Comparison of ENCODE assay signal across 7 mouse cellular contexts in the genomic region with DNA sequence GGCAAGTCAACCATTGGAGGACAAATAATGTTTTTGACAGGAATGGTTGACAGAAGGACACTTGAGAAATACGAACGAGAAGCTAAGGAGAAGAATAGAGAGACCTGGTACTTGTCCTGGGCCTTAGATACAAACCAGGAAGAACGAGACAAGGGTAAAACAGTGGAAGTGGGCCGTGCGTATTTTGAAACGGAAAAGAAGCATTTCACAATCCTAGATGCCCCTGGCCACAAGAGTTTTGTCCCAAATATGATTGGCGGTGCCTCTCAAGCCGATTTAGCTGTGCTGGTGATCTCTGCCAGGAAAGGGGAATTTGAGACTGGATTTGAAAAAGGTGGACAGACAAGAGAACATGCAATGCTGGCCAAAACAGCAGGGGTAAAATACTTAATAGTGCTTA. TPM values are rescaled to one million over a fixed set of nuclear protein-coding genes. Genes with fewer than 3 reads are reported as not detected.
DNase-seq lines count a peak whose midpoint lies in the region; ATAC-seq and TF ChIP-seq lines count a peak whose summit lies in the region.

No protein-coding gene starts in this region.

- H3K4me1 ChIP-seq in neural tube, embryonic 11.5 days (ENCODE audit: control insufficient read depth, insufficient read depth, low read length), result 0 out of 2 replicates have a peak, but pooled peaks cover 4% of the 10 kb centered on the region
- H3K4me1 ChIP-seq in forebrain, postnatal 0 days (ENCODE audit: insufficient read depth), result 0 out of 2 replicates have a peak, but pooled peaks cover 7% of the 10 kb centered on the region
- no peaks in the 10 kb centered on the region for H3K4me1 ChIP-seq in liver, postnatal 0 days (ENCODE audit: insufficient read depth)

- no peak overlapping the region for H3K27ac ChIP-seq in neural tube, embryonic 11.5 days (ENCODE audit: low read depth, low read length)
- H3K27ac ChIP-seq in forebrain, postnatal 0 days (ENCODE audit: low read depth, low read length), result no peak overlapping the region
- H3K27ac ChIP-seq in liver, postnatal 0 days (ENCODE audit: low read depth), result no peak overlapping the region

- no peaks in the 10 kb centered on the region for H3K9me3 ChIP-seq in neural tube, embryonic 11.5 days (ENCODE audit: control insufficient read depth, low read length)
- no peaks in the 10 kb centered on the region for H3K9me3 ChIP-seq in forebrain, postnatal 0 days (ENCODE audit: low read length)
- no peaks in the 10 kb centered on the region for H3K9me3 ChIP-seq in liver, postnatal 0 days (ENCODE audit: low read length)

- TF ChIP-seq CTCF in forebrain, postnatal 0 days (IDR thresholded peaks at IDR 0.05; ENCODE audit: low read depth), result no peak
- TF ChIP-seq CTCF in liver, postnatal 0 days (IDR thresholded peaks at IDR 0.05; ENCODE audit: low read depth), result no peak

- no peak for TF ChIP-seq EP300 in liver, postnatal 0 days (IDR thresholded peaks at IDR 0.05; ENCODE audit: low read depth)

- H3K4me3 ChIP-seq in neural tube, embryonic 11.5 days (ENCODE audit: low read depth, low read length), result peak overlapping the region; percentile 54
- H3K4me3 ChIP-seq in forebrain, postnatal 0 days (ENCODE audit: low read depth, low read length), result peak overlapping the region; percentile 57
- peak overlapping the region; percentile 54; the same call in 1 of the 2 replicates for H3K4me3 ChIP-seq in liver, postnatal 0 days (ENCODE audit: low read depth, low read length)

- H3K27me3 ChIP-seq in neural tube, embryonic 11.5 days (ENCODE audit: control insufficient read depth, insufficient read depth, low read length), result no peaks in the 10 kb centered on the region
- no peaks in the 10 kb centered on the region for H3K27me3 ChIP-seq in forebrain, postnatal 0 days (ENCODE audit: insufficient read depth, low read length)
- H3K27me3 ChIP-seq in liver, postnatal 0 days (ENCODE audit: insufficient read depth, low read length), result peaks cover 23% of the 10 kb centered on the region; the same call in 1 of the 2 replicates

- peak overlapping the region; percentile 46 for H3K4me2 ChIP-seq in neural tube, embryonic 11.5 days (ENCODE audit: low read depth)
- peak overlapping the region; percentile 46 for H3K4me2 ChIP-seq in forebrain, postnatal 0 days (ENCODE audit: low read depth)
- H3K4me2 ChIP-seq in liver, postnatal 0 days (ENCODE audit: low read depth, low read length), result peak overlapping the region; percentile 71

- H3K9ac ChIP-seq in neural tube, embryonic 11.5 days (ENCODE audit: low read length), result no peak overlapping the region
- peak overlapping the region; percentile 72; the same call in 1 of the 2 replicates for H3K9ac ChIP-seq in forebrain, postnatal 0 days
- no peak overlapping the region for H3K9ac ChIP-seq in liver, postnatal 0 days (replicated peaks)

- ATAC-seq in neural tube, embryonic 11.5 days (ENCODE audit: insufficient read depth, low FRiP score, low TSS enrichment), result no peak
- no peak for ATAC-seq in forebrain, postnatal 0 days
- ATAC-seq in liver, postnatal 0 days, result no peak

- no peaks in the 10 kb centered on the region for H3K36me3 ChIP-seq in neural tube, embryonic 11.5 days (ENCODE audit: control insufficient read depth, insufficient read depth, low read length)
- H3K36me3 ChIP-seq in forebrain, postnatal 0 days (ENCODE audit: insufficient read depth), result no peaks in the 10 kb centered on the region
- no peaks in the 10 kb centered on the region for H3K36me3 ChIP-seq in liver, postnatal 0 days (replicated peaks; ENCODE audit: insufficient read depth, low read length)

- WGBS in neural tube, embryonic 11.5 days, result 56% methylated on average over 8 of the region's 8 CpGs
- WGBS in forebrain, postnatal 0 days, result 61% methylated on average over 8 of the region's 8 CpGs
- WGBS in liver, postnatal 0 days (ENCODE audit: insufficient replicate concordance), result 60% methylated on average over 8 of the region's 8 CpGs

- no peak for DNase-seq in neural tube, embryonic 11.5 days (ENCODE audit: low spot score)
- DNase-seq in neural tube, embryonic 10.5 days (ENCODE audit: extremely low spot score, low spot score), result no peak
- no peak for DNase-seq in forebrain, postnatal 0 days
- DNase-seq in liver, postnatal 0 days, result no peak
- no peak for DNase-seq in right cerebral cortex, postnatal 14 days
- DNase-seq in urinary bladder, postnatal 36 days (ENCODE audit: low spot score in 2 of 2), result no peak
- no peak for DNase-seq in lung, adult 18-20 months

RNA-seq across cellular contexts. Expression of a gene that starts 1.0 kb away (rescaled TPM):
- polyA plus RNA-seq in neural tube, embryonic 11.5 days (2014; fragmentation: Nextera tagmentation; extraction: Ambion mirVana), result 9.7 and 11.0 TPM in 2 replicates
- 11.8 and 14.2 TPM in 2 replicates for total RNA-seq in forebrain, postnatal 0 days (2014; rRNA removed)
- polyA plus RNA-seq in forebrain, postnatal 0 days (2015; fragmentation: Nextera tagmentation; extraction: Ambion mirVana), result 14.0 and 20.5 TPM in 2 replicates
- polyA plus RNA-seq in liver, postnatal 0 days (2015; fragmentation: Nextera tagmentation; extraction: Ambion mirVana), result 0.96 and 1.3 TPM in 2 replicates
